Mouse (Mus musculus) bone marrow, adult 2 months (tissue): ENCODE data around the gene Celf3.

Source experiments
- CTCF ChIP-seq: fragments of 200-500 bp; IDR thresholded peaks from 2 replicates; pipeline ENCODE4 v1.5.1; 2011; ENCODE audit warnings: low read length, control low read depth; ENCODE audit not compliant: control insufficient read depth, insufficient read depth
- POLR2A ChIP-seq: fragments of 200-500 bp; IDR thresholded peaks from 2 replicates; pipeline ENCODE4 v1.6.1; 2011; ENCODE audit warnings: low read depth, mild to moderate bottlenecking, control low read depth, low read length, borderline replicate concordance; ENCODE audit not compliant: control insufficient read depth

DNA sequence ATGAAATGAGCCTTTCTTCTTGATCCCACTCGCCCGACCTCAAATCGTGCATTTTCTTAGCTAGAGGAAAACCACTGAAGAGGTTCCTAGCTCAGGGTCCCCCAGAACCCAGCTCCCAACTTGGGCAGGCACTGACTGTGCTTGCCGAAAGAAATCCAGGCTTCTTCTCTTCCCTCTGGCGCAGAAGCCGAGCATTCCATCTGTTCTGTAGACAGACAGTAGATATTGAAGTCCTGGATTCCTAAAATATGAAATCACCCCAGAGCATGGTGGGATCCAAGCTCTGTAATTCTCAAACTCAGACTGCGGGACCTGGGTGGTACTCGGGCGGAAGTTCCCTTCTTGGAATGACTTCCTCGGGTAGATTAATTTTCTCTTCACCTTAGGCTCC is 5.0 kb upstream of the Celf3 start:
- TF ChIP-seq CTCF (no peak), POLR2A (no peak)
